Mouse (Mus musculus): Measurements from ENCODE around the gene Pde9a. TPM values are rescaled to one million over a fixed set of nuclear protein-coding genes. Genes with fewer than 3 reads are reported as not detected.

The Pde9a gene
- total RNA-seq, 4 experiments from 2014 or later: 1.3 to 2.9 (median 2.1) TPM

GRCm38 (mm10) chr17:31386766-31387275 is 811 bp downstream of the Pde9a start:
- DNase-seq (ENCODE audit: low spot score in 2 of 2): no peak

- DNase-seq (ENCODE audit: low spot score in 2 of 2): no peak
These were observed 3.5 kb downstream of the Pde9a start for GRCm38 (mm10) chr17:31389432-31390050.

- no peak for DNase-seq (ENCODE audit: low spot score in 2 of 2)
These were observed 5.5 kb downstream of the Pde9a start for GRCm38 (mm10) chr17:31391462-31391861.

GRCm38 (mm10) chr17:31392041-31392440 is 6.0 kb downstream of the Pde9a start:
- DNase-seq (ENCODE audit: low spot score in 2 of 2): no peak

- DNase-seq (ENCODE audit: low spot score in 2 of 2): no peak
These were observed 7.8 kb downstream of the Pde9a start for GRCm38 (mm10) chr17:31393811-31394210.

GRCm38 (mm10) chr17:31400294-31400693 is 14.3 kb downstream of the Pde9a start:
- no peak for DNase-seq (ENCODE audit: low spot score in 2 of 2)

- no peak for DNase-seq (ENCODE audit: low spot score in 2 of 2)
These were observed 15.2 kb downstream of the Pde9a start for GRCm38 (mm10) chr17:31401160-31401559.

- no peak for DNase-seq (ENCODE audit: low spot score in 2 of 2)
These were observed 16.7 kb downstream of the Pde9a start for GRCm38 (mm10) chr17:31402713-31403112.

GRCm38 (mm10) chr17:31405694-31406227 is 19.8 kb downstream of the Pde9a start:
- no peak for DNase-seq (ENCODE audit: low spot score in 2 of 2)

- DNase-seq (ENCODE audit: low spot score in 2 of 2): no peak
These were observed 23.8 kb downstream of the Pde9a start for GRCm38 (mm10) chr17:31409741-31410350.

- no peak for DNase-seq (ENCODE audit: low spot score in 2 of 2)
These were observed 29.2 kb downstream of the Pde9a start for GRCm38 (mm10) chr17:31415258-31415657.

- DNase-seq (ENCODE audit: low spot score in 2 of 2): no peak
These were observed 33.0 kb downstream of the Pde9a start for GRCm38 (mm10) chr17:31418804-31419597.

- DNase-seq (ENCODE audit: low spot score in 2 of 2): no peak
These were observed 33.6 kb downstream of the Pde9a start for GRCm38 (mm10) chr17:31419598-31419950.

GRCm38 (mm10) chr17:31419995-31420394 is 34.0 kb downstream of the Pde9a start:
- DNase-seq (ENCODE audit: low spot score in 2 of 2): no peak

GRCm38 (mm10) chr17:31420658-31421057 is 34.6 kb downstream of the Pde9a start:
- DNase-seq (ENCODE audit: low spot score in 2 of 2): no peak

GRCm38 (mm10) chr17:31422381-31422780 is 36.4 kb downstream of the Pde9a start:
- no peak for DNase-seq (ENCODE audit: low spot score in 2 of 2)

GRCm38 (mm10) chr17:31423020-31423419 is 37.0 kb downstream of the Pde9a start:
- DNase-seq (ENCODE audit: low spot score in 2 of 2): no peak

- DNase-seq (ENCODE audit: low spot score in 2 of 2): no peak
These were observed 38.3 kb downstream of the Pde9a start for GRCm38 (mm10) chr17:31424358-31424757.

- DNase-seq (ENCODE audit: low spot score in 2 of 2): no peak
These were observed 38.8 kb downstream of the Pde9a start for GRCm38 (mm10) chr17:31424798-31425197.

- DNase-seq (ENCODE audit: low spot score in 2 of 2): no peak
These were observed 40.1 kb downstream of the Pde9a start for GRCm38 (mm10) chr17:31425827-31426698.

GRCm38 (mm10) chr17:31429402-31429801 is 43.4 kb downstream of the Pde9a start:
- DNase-seq (ENCODE audit: low spot score in 2 of 2): no peak
